Mouse (Mus musculus) macrophage (primary cell): ENCODE results near the gene Ldlrad3. TPM values are rescaled to one million over a fixed set of nuclear protein-coding genes. Genes with fewer than 3 reads are reported as not detected.
A peak's percentile ranks its signal among the peaks of the same experiment; 100 is the strongest.

Experiments used
- H3K27ac ChIP-seq: fragments of 350-480 bp; formaldehyde crosslinking; 2 replicates; pipeline ENCODE4 v1.9.0; 2021
- H3K36me3 ChIP-seq: fragments of 350-480 bp; formaldehyde crosslinking; 2 replicates; pipeline ENCODE4 v1.9.0; 2021; ENCODE audit errors: inconsistent target
- H3K4me3 ChIP-seq: fragments of 350-480 bp; formaldehyde crosslinking; 2 replicates; pipeline ENCODE4 v1.9.0; 2021; ENCODE audit errors: inconsistent target
- H3K79me2 ChIP-seq: fragments of 350-480 bp; formaldehyde crosslinking; 2 replicates; pipeline ENCODE4 v1.9.0; 2021; ENCODE audit errors: inconsistent target
- WGBS: methylation state at CpG from one replicate; pipeline ENCODE4 v1.1.7; 2026; ENCODE audit warnings: inconsistent platforms; ENCODE audit not compliant: missing documents; 5-methylcytosine and 5-hydroxymethylcytosine counted together
- polyA plus RNA-seq: library from polyadenylated mRNA; stranded (reverse); fragments of 250-400 nt; gene quantifications from 3 replicates; pipeline ENCODE4 v1.2.4, GENCODE M21; 2018; ENCODE audit warnings: inconsistent platforms

Gene Ldlrad3
- polyA plus RNA-seq, 1 experiment from 2014 or later, result 10.7 TPM

DNA sequence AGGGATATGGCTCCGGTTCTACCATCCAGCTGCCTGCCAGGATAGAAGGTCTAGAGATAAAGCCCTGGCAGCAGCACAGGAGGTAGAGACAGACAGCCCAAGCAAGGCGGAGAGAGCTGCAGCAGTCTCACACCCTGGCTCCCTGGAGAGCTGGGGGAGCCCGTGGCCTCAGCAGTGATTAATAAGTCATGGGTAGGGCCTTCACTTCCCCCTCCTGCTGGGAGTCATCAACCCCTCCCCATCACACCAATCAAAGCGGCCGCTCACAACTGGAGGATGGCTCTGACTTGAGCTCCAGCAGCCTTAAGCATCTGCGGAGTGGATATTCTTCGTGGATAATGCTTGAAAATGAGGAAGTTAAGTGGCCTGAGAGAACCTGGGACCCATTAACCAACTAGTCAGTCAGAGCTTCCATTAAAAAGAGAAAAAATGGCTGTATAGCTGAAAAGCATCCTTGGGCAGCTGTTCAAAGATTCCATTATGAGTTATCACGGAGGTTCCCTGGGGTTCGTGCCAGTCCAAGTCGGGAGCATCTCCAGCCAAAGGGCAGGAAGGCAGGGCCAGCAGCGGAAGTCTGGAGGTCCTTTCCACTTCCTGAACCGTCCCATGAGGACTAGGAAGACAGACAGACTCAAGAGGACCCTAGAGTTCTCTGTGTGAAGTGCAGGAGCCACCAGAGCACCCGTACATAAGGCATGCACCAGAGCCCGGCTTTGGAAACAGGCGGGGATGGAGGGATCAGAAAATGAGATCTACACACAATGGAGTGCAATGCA, 19.4 kb downstream of the Ldlrad3 start:
- no peaks in the 10 kb centered on the region; the same call in 1 of the 2 replicates for H3K79me2 ChIP-seq
- no peak overlapping the region for H3K27ac ChIP-seq
- 77% methylated on average over 14 of the region's 15 CpGs for WGBS
- no peaks in the 10 kb centered on the region for H3K36me3 ChIP-seq
- no peak overlapping the region for H3K4me3 ChIP-seq

DNA sequence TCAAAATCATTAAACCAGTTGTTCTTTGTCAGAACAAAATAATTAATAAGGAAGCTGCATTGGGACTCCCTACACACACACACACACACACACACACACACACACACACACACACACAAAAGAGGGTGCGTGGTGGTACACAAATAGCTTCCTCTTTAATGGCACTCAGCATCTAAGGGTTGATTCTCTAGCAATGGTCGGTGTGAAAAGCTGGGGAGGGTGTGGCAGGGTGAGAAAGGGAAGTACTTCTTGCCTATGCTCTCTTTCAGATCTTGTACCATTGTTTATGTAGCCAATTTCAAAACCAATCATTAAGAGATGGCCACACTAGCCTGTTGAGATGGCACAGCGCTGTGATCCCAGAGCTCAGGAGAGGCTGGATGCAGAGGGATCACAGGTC, 23.1 kb downstream of the Ldlrad3 start:
- no peak overlapping the region for H3K27ac ChIP-seq
- WGBS, result 50% methylated on average over 2 of the region's 3 CpGs
- no peaks in the 10 kb centered on the region for H3K36me3 ChIP-seq
- peaks cover 6% of the 10 kb centered on the region; the same call in 1 of the 2 replicates for H3K79me2 ChIP-seq
- no peak overlapping the region for H3K4me3 ChIP-seq

DNA sequence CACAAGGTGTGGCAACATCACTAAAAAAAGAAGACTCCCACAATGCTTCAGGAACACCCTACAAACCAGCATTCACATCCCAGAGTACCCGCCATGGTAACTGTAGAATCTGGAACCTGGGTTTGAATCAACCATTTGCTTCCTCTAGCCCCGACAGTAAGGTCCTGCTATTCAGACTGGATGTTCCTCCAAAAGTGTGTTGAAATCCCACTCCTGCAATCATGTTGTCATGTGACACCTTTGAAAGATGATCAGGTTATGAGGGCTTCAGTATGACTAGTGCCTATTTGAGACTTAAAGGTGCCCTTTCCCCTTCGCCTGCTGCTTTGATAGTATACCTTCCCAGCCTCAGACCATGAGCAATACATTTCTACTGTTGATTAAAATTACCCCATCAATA, 28.6 kb downstream of the Ldlrad3 start:
- no peak overlapping the region for H3K27ac ChIP-seq
- no peak overlapping the region for H3K4me3 ChIP-seq
- H3K79me2 ChIP-seq, result peaks cover 21% of the 10 kb centered on the region; the same call in 1 of the 2 replicates
- no peaks in the 10 kb centered on the region for H3K36me3 ChIP-seq
- WGBS, result 83% methylated on average over 3 of the region's 3 CpGs

DNA sequence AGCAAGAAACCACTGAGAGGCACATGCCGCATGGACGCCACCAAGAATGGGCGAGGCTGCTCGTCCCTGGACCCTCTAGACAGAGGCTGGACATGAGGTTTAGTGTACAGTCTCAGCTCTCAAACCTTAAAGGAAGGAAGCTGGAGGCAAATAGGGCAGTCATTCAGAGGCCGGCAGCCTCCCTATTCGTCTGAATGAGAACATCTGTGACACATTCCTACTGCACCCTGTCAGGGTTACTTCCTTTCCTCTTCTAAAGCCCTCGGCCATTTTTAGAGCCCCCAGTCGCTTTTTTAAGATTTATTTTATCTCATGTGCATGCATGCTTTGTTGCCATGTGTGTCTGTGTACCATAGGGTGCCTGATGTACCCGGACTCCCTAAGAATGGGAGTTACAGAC, 29.2 kb downstream of the Ldlrad3 start:
- Histone ChIP-seq H3K36me3 (no peaks in the 10 kb centered on the region), H3K79me2 (peaks cover 27% of the 10 kb centered on the region; the same call in 1 of the 2 replicates), H3K4me3 (no peak overlapping the region), H3K27ac (no peak overlapping the region)
- 79% methylated on average over 9 of the region's 9 CpGs for WGBS

DNA sequence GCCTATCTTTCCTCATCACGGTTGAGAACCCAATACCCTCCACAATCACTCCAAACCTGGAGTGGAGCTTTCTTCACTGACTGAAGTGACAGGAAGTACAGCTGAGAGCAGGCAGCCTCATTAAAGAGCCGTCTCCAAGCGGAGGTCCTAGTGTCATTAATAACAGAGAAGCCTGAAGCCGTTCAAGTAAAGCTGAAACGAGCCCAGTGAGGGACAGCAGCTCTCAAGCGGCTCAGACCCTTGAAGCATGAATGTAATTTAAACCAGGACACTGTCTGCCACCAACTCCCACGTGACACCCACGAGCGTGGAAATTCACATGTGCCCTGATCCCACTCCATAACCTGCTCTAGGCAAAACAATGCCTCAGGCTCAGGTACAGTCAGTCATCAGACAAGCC, 29.7 kb downstream of the Ldlrad3 start:
- Histone ChIP-seq H3K27ac (no peak overlapping the region), H3K79me2 (peaks cover 29% of the 10 kb centered on the region; the same call in 1 of the 2 replicates), H3K36me3 (no peaks in the 10 kb centered on the region), H3K4me3 (no peak overlapping the region)
- WGBS, result 94% methylated on average over 9 of the region's 9 CpGs

DNA sequence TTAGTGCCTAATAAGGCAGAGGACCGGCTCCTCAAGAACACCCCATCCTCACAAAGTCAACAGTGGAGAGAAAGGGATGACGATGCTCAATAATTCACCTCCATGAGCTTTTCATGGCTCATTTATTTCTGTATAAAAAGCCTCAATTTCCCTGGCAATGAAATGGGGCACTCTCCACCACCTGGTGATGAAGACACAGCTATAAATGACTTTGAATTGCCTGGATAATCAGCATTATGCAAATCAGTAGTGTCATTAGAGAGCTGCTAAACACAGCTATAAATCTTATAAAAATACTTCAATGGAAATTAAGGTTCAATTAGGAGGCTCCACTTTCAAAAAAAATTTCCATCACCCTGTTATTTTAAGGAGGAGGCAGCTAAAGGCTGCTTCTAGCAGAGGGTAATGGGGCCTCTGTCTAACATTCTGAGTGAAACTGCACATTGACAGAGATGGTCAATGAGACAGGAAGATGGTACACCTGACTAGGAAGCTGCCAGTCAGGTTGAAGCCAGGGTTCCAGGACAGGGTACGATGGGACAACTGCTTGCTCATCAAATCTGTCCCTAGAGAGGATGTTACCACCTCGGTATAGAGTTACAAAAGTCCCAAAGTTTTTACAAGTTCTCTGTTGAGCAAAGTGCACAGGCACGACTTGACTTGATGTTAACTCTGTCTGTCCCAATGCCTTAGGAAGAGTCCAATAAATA, 30.7 kb downstream of the Ldlrad3 start:
- Histone ChIP-seq H3K36me3 (no peaks in the 10 kb centered on the region), H3K4me3 (no peak overlapping the region), H3K79me2 (peaks cover 33% of the 10 kb centered on the region; the same call in 1 of the 2 replicates), H3K27ac (no peak overlapping the region)
- 73% methylated on average over 5 of the region's 5 CpGs for WGBS

DNA sequence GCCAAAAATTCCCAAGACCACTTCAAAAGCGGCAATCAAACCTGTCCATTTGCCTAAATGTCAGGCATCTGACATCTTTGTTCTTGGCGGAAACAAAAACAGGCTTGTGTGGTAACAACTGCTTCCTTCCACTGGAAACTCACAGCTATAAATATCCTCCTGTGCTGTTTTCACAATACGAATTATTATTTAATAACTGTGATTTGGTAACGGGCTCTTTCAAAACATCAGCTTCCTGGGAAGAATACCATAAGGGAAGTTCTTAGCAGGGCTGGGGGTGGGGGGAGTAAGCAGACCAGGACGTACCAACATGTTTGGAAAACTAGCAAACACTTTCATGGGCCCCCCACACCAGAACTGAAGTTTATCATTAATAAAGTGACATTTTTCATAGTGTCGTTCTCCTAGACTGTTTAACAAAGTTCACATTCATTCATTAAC, 31.4 kb downstream of the Ldlrad3 start:
- Histone ChIP-seq H3K79me2 (peaks cover 28% of the 10 kb centered on the region; the same call in 1 of the 2 replicates), H3K36me3 (no peaks in the 10 kb centered on the region), H3K27ac (peak overlapping the region; percentile 10; the same call in 1 of the 2 replicates), H3K4me3 (no peak overlapping the region)
- 5% methylated on average over 6 of the region's 6 CpGs for WGBS

DNA sequence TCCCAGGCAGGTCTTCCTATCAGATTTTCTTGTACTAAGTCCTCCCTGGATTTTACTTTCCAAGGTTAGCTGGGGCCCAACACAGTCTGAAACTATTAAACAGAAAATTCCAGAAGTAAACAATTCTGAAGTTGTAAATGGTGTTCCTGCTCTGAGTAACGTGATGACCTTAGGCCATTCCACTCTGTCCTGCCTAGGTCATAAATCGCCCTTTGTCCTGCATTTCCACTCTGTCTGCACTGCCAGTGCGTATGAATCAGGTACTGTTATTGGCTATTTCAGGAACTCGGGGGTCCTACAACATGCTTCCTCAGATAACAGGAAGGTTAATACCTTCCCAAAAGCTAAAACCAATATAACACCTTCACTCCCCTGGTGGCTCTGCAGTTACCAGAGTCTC, 31.9 kb downstream of the Ldlrad3 start:
- Histone ChIP-seq H3K4me3 (no peak overlapping the region), H3K27ac (peak overlapping the region; percentile 10; the same call in 1 of the 2 replicates), H3K79me2 (peaks cover 28% of the 10 kb centered on the region; the same call in 1 of the 2 replicates), H3K36me3 (no peaks in the 10 kb centered on the region)
- WGBS, result 45% methylated on average over 4 of the region's 4 CpGs

DNA sequence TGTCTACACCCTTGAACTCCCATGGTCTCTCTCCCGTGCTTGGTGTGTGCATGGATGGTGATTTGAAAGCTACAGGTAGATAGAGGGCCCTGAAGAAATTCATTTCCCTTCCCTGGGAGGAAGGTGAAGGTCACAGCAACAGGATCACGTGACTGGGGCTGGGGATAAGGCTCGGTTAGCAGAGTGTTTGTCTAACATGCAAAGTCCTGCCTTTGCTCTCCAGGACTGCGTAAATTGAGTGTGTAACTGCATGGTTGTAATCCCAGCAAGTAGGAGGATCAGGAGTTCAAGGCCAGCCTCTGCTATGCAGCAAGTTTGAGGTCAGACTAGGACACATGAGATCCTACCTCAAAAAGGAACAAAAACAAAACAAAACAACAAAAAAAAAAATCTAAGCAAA, 32.7 kb downstream of the Ldlrad3 start:
- Histone ChIP-seq H3K4me3 (no peak overlapping the region), H3K36me3 (no peaks in the 10 kb centered on the region), H3K27ac (no peak overlapping the region), H3K79me2 (peaks cover 28% of the 10 kb centered on the region; the same call in 1 of the 2 replicates)
- 92% methylated on average over 3 of the region's 4 CpGs for WGBS

DNA sequence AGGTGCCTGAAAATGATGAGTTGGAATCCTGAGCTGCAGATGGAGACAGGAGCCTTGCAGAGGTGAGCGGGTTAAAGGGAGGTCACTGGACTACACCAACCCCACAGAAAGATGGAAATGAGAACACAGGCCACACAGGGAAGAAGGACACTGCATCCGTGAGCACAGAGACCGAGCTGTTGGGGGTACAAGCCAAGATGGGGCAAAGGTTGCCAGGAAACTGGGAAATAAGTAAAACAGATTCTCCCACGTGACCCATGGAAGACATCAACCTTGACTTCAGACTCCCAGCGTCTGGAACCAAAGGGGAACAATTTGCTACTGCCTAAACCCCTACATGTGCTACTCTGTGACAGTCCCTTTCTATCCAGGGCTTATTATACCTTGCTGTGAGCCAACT, 33.3 kb downstream of the Ldlrad3 start:
- WGBS, result 92% methylated on average over 5 of the region's 5 CpGs
- Histone ChIP-seq H3K36me3 (no peaks in the 10 kb centered on the region), H3K79me2 (peaks cover 28% of the 10 kb centered on the region; the same call in 1 of the 2 replicates), H3K27ac (no peak overlapping the region), H3K4me3 (no peak overlapping the region)

DNA sequence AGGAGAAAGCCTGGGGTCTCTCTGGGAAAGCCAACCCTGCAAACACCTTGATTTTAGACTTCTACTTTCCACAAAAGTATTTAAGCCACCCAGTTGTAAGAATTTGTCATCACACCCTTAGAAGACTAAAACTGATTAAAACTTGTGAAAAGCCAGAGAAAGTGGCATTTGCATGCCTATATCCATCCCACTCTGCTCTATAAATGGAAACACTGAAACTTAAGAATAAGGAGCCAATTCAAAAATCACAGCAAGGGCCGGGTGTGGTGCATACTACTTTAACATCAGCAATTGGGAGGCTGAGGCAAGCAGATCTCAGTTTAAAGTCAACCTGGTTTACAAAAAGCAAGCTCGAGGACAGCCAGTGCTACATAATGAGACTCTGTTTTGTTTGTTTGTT, 37.1 kb downstream of the Ldlrad3 start:
- Histone ChIP-seq H3K36me3 (no peaks in the 10 kb centered on the region), H3K79me2 (peaks cover 28% of the 10 kb centered on the region; the same call in 1 of the 2 replicates), H3K27ac (no peak overlapping the region), H3K4me3 (no peak overlapping the region)
- WGBS, result 80% methylated on average over 2 of the region's 2 CpGs

DNA sequence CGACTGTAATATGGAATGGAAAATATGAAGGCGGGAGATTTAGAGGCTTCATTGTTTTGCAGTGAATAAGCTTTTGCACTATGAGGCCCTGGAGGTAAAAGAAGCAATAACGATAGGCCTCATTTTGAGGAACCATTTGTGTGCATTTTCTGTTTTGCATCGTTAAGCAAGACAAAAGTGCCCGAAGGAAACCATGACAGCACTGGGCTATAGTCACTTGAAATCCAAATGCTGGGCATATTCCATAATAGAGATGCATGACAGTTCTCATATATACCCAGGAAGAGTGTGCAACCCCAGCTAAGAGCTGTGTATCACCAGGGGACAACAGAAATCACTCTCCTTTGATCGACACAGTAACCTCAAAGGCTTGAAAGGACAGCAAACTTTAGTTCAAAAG, 38.1 kb downstream of the Ldlrad3 start:
- 59% methylated on average over 6 of the region's 6 CpGs for WGBS

DNA sequence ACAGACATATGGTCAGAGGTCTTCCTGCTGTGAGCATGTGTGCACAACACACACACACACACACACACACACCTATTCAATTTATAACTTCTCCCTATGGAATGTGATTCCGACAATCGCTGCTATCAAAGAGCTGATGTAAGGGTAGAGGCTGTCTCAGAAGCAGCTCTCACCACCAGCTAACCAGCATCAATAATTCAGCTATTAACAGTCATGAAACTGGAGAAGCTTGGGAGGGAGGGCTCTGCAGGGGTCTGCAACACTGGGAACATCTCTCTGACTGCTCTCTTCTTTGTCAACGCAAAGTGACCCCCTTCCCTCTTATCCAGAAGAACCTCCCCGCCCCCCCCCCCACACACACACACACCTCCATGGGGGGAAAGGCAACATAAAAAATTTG, 38.6 kb downstream of the Ldlrad3 start:
- H3K36me3 ChIP-seq, result no peaks in the 10 kb centered on the region
- H3K27ac ChIP-seq, result no peak overlapping the region
- H3K4me3 ChIP-seq, result no peak overlapping the region
- 97% methylated on average over 3 of the region's 4 CpGs for WGBS
- peaks cover 13% of the 10 kb centered on the region; the same call in 1 of the 2 replicates for H3K79me2 ChIP-seq

More for the DNA sequence above, 38.1 kb downstream of the Ldlrad3 start:
- H3K36me3 ChIP-seq, result no peaks in the 10 kb centered on the region
- H3K79me2 ChIP-seq, result peaks cover 18% of the 10 kb centered on the region; the same call in 1 of the 2 replicates
- no peak overlapping the region for H3K4me3 ChIP-seq
- H3K27ac ChIP-seq, result no peak overlapping the region

DNA sequence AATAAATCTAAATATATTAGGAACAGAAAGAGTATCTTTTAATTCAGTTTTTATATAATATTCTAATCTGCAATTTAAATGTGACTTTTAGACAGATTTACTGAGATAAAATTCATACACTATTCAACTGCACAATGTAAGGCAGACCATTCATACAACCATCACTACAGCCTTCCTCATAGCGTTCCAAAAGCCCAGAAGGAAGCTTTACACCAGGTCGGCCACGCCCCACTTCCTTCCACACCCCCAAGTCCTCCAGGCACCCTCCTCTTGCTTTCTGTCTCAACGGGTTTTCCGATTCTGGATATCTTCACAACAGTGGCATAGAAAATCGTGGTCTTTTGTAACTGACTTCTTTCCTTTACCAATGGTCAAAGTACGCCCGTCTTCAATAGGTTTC, 39.8 kb downstream of the Ldlrad3 start:
- Histone ChIP-seq H3K4me3 (peak overlapping the region; percentile 18), H3K36me3 (no peaks in the 10 kb centered on the region), H3K27ac (no peak overlapping the region), H3K79me2 (peaks cover 6% of the 10 kb centered on the region; the same call in 1 of the 2 replicates)
- WGBS, result 26% methylated on average over 8 of the region's 8 CpGs

DNA sequence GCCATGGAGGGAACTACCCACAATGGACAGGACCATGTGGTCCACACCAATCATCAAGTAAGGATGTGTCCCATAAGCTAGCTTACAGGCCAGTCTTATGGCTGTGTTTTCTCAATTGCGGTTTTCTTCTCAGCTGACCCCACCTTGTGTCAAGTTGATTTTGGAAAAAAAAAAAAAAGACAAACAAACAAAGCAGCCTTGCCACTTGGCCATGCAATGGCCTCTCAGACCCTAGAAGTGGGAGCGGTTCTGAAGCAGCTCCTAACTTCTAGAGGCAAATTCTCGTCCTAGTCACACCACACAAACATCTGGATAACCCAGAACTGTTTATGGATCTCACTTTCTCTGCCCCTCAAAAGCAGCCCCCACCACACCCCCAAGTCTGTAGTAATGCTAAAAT, 41.1 kb downstream of the Ldlrad3 start:
- Histone ChIP-seq H3K27ac (no peak overlapping the region), H3K36me3 (no peaks in the 10 kb centered on the region), H3K79me2 (no peaks in the 10 kb centered on the region; the same call in 1 of the 2 replicates), H3K4me3 (no peak overlapping the region)
- WGBS, result 98% methylated on average over 3 of the region's 3 CpGs
